Mouse (Mus musculus) hindbrain, embryonic 12.5 days (tissue): Measurements from ENCODE around the gene Ubxn7. TPM values are rescaled to one million over a fixed set of nuclear protein-coding genes. Genes with fewer than 3 reads are reported as not detected.
"Not testable (repeated sequence)": the region's sequence is repeated elsewhere in the genome, so short reads cannot be mapped to it uniquely, and the experiment has no call there.

ENCODE experiments used
- ATAC-seq: fragments of 200-750 bp; cut with Nextera tagmentation; 2 replicates; pipeline ENCODE4 v1.8.0; 2017; ENCODE audit warnings: moderate TSS enrichment; ENCODE audit not compliant: low FRiP score
- H3K27ac ChIP-seq: fragments of 300-500 bp; sonication (generic); 2 replicates; pipeline ENCODE4 v1.5.1; 2016; ENCODE audit warnings: mild to moderate bottlenecking
- H3K27me3 ChIP-seq: fragments of 300-500 bp; sonication (generic); 2 replicates; pipeline ENCODE4 v1.6.1; 2016; ENCODE audit warnings: mild to moderate bottlenecking
- H3K36me3 ChIP-seq: fragments of 300-500 bp; sonication (generic); 2 replicates; pipeline ENCODE4 v1.6.1; 2016; ENCODE audit warnings: mild to moderate bottlenecking
- H3K4me1 ChIP-seq: fragments of 300-500 bp; sonication (generic); 2 replicates; pipeline ENCODE4 v1.6.1; 2016
- H3K4me2 ChIP-seq: fragments of 300-500 bp; sonication (generic); replicated peaks from 2 replicates; pipeline ENCODE4 v1.6.1; 2016; ENCODE audit warnings: mild to moderate bottlenecking
- H3K4me3 ChIP-seq: fragments of 300-500 bp; sonication (generic); 2 replicates; pipeline ENCODE4 v1.5.1; 2016; ENCODE audit warnings: mild to moderate bottlenecking
- H3K9ac ChIP-seq: fragments of 300-500 bp; sonication (generic); 2 replicates; pipeline ENCODE4 v1.6.1; 2016; ENCODE audit warnings: mild to moderate bottlenecking, moderate library complexity
- H3K9me3 ChIP-seq: fragments of 300-500 bp; sonication (generic); replicated peaks from 2 replicates; pipeline ENCODE4 v1.6.1; 2016; ENCODE audit warnings: mild to moderate bottlenecking
- WGBS: fragments of 180-500 bp; shearing (Covaris S2); methylation state at CpG from one replicate; pipeline ENCODE4 v1.1.7; 2016; 5-methylcytosine and 5-hydroxymethylcytosine counted together
- polyA plus RNA-seq: library from polyadenylated mRNA; unstranded; fragments of >200 nt; fragmentation: Nextera tagmentation; extraction: Ambion mirVana; gene quantifications from 2 replicates; pipeline ENCODE4 v1.2.1, GENCODE M21; 2016

The Ubxn7 gene
- 31.6 and 34.0 TPM in 2 replicates for polyA plus RNA-seq

DNA sequence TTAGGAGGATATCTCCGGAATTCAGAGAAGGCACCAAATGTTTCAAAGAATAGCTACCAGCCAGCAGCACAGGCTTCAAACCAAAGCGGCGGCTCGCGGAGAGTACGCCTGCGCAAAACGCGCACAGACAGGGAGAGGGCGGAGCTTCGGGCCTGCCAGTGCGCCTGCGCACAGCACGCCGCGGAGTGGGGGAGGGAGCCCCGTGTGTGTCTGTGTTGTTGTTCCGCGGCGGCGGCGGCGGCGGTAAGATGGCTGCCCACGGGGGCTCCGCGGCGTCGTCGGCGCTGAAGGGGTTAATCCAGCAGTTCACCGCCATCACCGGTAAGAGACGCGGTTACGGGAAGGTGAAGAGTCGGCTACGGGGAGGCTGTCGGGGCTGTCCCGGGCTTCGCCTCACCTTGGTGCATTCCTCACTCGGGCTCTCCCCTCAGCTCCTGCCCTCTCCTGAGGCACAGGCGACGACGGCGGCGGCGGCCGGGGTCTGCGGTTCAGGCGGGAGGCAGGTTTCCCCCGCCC lies at the start of gene Ubxn7:
TSS of gene Ubxn7 (plus strand) at position 218 of the 516 bp plus-strand sequence.
- no peaks in the 10 kb centered on the region for H3K36me3 ChIP-seq
- peak; percentile 96 for ATAC-seq
- H3K9ac ChIP-seq = peak within 1 kb of the TSS; percentile 96
- peak within 1 kb of the TSS; percentile 96 for H3K27ac ChIP-seq
- no peaks in the 10 kb centered on the region for H3K27me3 ChIP-seq
- H3K4me1 ChIP-seq = peaks cover 13% of the 10 kb centered on the region
- H3K4me2 ChIP-seq = peak within 1 kb of the TSS; percentile 60
- peak within 1 kb of the TSS; percentile 87 for H3K4me3 ChIP-seq
- under 1% methylated on average over 51 of the region's 52 CpGs for WGBS
- H3K9me3 ChIP-seq = no peaks in the 10 kb centered on the region

DNA sequence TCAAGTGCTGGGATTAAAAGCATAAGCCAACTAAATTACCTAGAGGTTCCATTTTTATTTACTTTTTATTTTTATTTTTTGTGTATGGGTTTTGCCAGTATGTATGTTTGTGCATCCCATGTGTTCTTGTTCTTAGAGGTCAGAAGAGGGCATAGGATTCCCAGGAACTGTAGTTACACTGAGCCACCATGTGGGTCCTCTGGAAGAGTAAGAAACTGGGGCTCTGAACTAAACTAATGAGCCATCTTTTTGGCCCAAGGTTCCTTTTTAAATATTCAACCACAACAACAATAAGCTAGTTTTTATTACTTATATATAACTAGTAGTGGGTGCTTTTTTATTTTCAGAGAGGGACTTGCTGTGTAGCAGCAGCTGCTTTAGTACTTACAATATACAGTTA lies 49.4 kb upstream of the Ubxn7 start:
- peaks cover 22% of the 10 kb centered on the region for H3K4me1 ChIP-seq
- H3K36me3 ChIP-seq = peaks cover 42% of the 10 kb centered on the region
- no peak for ATAC-seq
- no peak overlapping the region for H3K9ac ChIP-seq
- 0 out of 2 replicates have a peak, but pooled peaks cover 4% of the 10 kb centered on the region for H3K9me3 ChIP-seq
- no peak overlapping the region for H3K4me3 ChIP-seq
- no peak overlapping the region for H3K27ac ChIP-seq
- H3K27me3 ChIP-seq = no peaks in the 10 kb centered on the region
- no peak overlapping the region for H3K4me2 ChIP-seq

DNA sequence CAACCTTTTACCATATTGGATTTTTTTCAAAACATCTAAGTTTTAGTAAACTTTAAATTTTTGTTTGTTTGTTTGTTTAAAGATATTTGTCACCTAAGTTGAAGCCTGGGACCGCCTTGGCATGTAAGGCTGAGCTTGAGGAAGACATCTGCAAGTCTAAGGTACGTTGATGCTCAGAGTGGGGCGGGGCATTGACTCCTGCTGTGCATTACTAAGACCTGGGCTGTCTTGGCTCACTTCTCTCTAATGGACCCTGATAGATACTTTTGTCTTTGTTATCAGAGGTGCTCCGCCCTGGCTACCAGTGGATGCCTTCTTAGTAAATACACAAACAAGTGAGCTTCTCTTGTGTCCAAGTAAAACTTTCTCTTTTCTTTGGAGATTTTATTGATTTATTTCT lies 40.2 kb upstream of the Ubxn7 start:
- Histone ChIP-seq H3K4me1 (no peaks in the 10 kb centered on the region), H3K4me2 (no peak overlapping the region), H3K27me3 (no peaks in the 10 kb centered on the region), H3K4me3 (no peak overlapping the region), H3K9ac (no peak overlapping the region), H3K27ac (no peak overlapping the region), H3K9me3 (no peaks in the 10 kb centered on the region), H3K36me3 (peaks cover 46% of the 10 kb centered on the region)
- 92% methylated on average over 4 of the region's 4 CpGs for WGBS
- no peak for ATAC-seq

DNA sequence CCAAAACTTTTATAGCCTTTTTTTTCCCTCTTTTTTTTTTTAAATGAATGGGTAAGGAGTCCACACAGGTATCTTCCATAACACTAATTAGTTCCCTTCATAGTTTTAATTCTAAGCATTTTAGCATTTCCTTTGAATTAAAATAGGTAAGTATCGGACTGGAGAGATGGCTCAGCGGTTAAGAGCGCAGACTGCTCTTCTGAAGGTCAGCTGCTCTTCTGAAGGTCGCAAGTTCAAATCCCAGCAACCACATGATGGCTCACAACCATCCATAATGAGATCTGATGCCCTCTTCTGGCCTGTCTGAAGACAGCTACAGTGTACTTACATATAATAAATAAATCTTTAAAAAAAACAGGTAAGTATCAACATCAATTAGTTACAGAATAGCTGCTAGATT lies 32.4 kb upstream of the Ubxn7 start:
- H3K27me3 ChIP-seq, ATAC-seq, H3K9ac ChIP-seq, H3K9me3 ChIP-seq, H3K4me2 ChIP-seq, H3K4me3 ChIP-seq, H3K27ac ChIP-seq, H3K4me1 ChIP-seq: not testable (repeated sequence)
- WGBS = 98% methylated on average over 4 of the region's 4 CpGs
- peaks cover 44% of the 10 kb centered on the region for H3K36me3 ChIP-seq

DNA sequence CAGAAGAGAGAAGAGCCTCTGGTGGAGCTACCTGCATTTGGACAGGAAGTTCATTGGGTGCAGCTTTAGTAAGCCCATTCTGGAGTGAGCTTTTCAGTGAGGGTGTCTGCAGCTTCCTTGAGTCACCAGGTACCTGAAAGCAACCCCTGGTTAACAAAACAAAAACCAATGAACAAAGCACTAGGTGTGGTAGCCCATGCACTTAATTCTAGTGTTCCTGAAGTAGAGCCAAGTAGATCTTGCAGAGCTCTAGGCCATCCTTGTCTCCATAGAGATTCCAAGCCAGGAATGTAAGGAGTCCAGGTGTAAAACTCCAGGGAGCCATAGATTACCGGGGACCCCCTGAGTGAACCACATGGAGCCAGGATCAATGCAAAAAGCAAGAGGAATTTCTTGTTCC lies 29.0 kb upstream of the Ubxn7 start:
- no peak for ATAC-seq
- WGBS = 42% methylated on average over 1 of the region's 1 CpGs
- Histone ChIP-seq H3K9me3 (no peaks in the 10 kb centered on the region), H3K36me3 (peaks cover 21% of the 10 kb centered on the region), H3K9ac (no peak overlapping the region), H3K27ac (no peak overlapping the region; the same call in 1 of the 2 replicates), H3K27me3 (no peaks in the 10 kb centered on the region), H3K4me3 (no peak overlapping the region), H3K4me2 (no peak overlapping the region), H3K4me1 (no peaks in the 10 kb centered on the region)

DNA sequence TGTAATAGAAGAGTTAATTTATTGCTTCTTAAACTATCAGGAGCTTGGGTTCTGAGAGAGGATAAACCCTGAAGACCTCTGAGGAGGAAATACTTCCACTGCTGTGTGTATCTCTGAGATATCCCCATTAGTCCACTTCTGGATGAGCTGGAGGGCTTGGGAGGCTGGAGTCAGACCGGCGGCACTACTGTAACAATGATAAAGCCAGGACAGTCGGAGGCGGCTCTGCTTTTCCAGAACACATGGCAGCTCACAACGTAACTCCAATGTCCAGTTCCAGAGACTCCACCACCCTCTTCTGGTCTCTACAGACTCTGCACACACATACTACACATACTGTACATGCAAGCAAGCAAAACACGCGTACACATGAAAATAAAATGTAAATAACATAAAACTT lies 28.2 kb upstream of the Ubxn7 start:
- Histone ChIP-seq H3K4me3 (no peak overlapping the region), H3K27me3 (no peaks in the 10 kb centered on the region), H3K4me2 (no peak overlapping the region), H3K9me3 (no peaks in the 10 kb centered on the region), H3K36me3 (peaks cover 13% of the 10 kb centered on the region), H3K4me1 (no peaks in the 10 kb centered on the region), H3K9ac (no peak overlapping the region), H3K27ac (no peak overlapping the region)
- 92% methylated on average over 7 of the region's 7 CpGs for WGBS
- ATAC-seq = no peak

DNA sequence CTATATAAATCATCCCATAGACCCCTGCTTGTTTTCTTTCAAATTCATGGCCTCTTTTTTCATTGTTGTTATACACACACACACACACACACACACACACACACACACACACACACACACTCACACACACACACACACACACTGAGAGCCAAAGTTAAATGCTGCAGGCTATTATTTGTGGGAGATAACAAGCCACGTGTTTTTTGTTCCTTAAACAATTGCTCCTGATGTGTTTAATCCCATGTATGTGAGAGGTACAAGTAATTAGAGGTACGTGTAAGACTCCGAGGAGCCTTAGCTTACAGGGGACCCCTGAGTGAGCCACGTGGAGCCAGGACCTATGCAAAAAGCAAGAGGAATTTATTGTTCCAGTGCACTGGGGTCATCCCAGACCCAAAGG lies 20.1 kb upstream of the Ubxn7 start:
- H3K4me1 ChIP-seq = peaks cover 11% of the 10 kb centered on the region; the same call in 1 of the 2 replicates
- no peak for ATAC-seq
- H3K9me3 ChIP-seq = no peaks in the 10 kb centered on the region
- H3K4me3 ChIP-seq = no peak overlapping the region
- no peak overlapping the region for H3K27ac ChIP-seq
- WGBS = 85% methylated on average over 4 of the region's 4 CpGs
- no peak overlapping the region for H3K9ac ChIP-seq
- H3K4me2 ChIP-seq = no peak overlapping the region
- H3K27me3 ChIP-seq = no peaks in the 10 kb centered on the region
- H3K36me3 ChIP-seq = no peaks in the 10 kb centered on the region

DNA sequence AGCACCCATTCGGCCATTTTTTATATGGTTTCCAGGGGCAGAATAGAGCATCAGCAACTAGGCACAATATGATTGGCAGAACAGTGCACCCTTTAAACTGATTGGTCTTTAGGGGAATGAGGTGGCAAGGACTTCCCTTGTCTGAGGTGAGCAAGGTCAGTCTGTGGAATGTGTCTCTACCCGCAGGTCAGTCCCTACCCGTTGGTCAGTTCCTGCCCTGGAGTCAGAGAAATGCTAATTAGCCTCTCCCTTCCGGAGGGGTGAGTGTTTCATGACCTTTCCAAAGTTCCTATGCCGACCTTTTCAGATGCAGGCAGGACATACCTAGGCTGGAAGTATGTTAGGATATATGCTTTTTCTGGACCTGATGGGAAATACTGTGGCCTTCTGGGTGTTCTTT lies 19.7 kb upstream of the Ubxn7 start:
- no peak for ATAC-seq
- H3K9me3 ChIP-seq = no peaks in the 10 kb centered on the region
- H3K4me1 ChIP-seq = peaks cover 11% of the 10 kb centered on the region; the same call in 1 of the 2 replicates
- H3K27me3 ChIP-seq = no peaks in the 10 kb centered on the region
- H3K4me2 ChIP-seq = no peak overlapping the region
- H3K36me3 ChIP-seq = no peaks in the 10 kb centered on the region
- H3K27ac ChIP-seq = no peak overlapping the region
- WGBS = 45% methylated on average over 5 of the region's 5 CpGs
- no peak overlapping the region for H3K9ac ChIP-seq
- H3K4me3 ChIP-seq = no peak overlapping the region

DNA sequence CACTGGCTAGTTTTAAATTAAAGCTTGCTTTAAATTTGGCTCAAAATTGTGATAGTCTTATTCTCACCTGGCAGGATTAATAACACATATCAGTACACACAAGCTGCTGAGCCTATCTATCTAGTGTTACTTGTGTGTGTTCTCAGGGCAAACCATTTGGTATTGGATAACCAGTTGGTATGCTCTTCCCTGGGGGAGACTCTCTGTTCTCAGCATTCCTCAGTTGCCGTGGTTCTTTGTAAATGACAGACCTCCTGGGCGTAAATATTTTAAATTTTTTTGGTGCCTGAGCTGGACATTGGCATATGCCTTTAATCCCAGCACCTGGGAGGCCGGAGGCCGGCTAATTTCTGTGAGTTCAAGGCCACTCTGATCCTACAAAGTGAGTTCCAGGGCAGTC lies 19.2 kb upstream of the Ubxn7 start:
- ATAC-seq = no peak
- H3K9ac ChIP-seq = no peak overlapping the region
- H3K4me2 ChIP-seq = no peak overlapping the region
- 66% methylated on average over 4 of the region's 4 CpGs for WGBS
- no peaks in the 10 kb centered on the region for H3K9me3 ChIP-seq
- H3K27me3 ChIP-seq = no peaks in the 10 kb centered on the region
- H3K36me3 ChIP-seq = no peaks in the 10 kb centered on the region
- peak overlapping the region; percentile 57; the same call in 1 of the 2 replicates for H3K27ac ChIP-seq
- H3K4me1 ChIP-seq = peaks cover 11% of the 10 kb centered on the region; the same call in 1 of the 2 replicates
- no peak overlapping the region for H3K4me3 ChIP-seq

DNA sequence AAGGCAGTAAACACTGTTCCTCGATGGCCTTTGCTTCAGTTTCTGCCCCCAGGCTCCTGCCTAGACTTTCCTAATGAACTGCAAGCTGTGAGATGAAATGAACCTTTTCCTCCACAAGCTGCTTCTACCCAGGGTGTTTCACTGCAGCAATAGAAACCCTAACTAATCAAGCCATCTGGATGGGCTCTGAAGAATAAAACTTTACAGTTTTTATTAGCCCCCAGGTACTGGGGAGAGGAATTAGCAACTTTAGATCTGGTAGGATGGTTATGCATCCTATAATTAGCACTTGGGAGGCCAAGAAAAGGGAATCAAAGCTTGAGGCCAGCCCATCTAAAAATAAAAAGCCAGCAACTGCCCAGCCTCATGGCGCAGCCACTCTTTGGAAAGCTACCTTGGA lies 15.5 kb upstream of the Ubxn7 start:
- no peak overlapping the region for H3K27ac ChIP-seq

DNA sequence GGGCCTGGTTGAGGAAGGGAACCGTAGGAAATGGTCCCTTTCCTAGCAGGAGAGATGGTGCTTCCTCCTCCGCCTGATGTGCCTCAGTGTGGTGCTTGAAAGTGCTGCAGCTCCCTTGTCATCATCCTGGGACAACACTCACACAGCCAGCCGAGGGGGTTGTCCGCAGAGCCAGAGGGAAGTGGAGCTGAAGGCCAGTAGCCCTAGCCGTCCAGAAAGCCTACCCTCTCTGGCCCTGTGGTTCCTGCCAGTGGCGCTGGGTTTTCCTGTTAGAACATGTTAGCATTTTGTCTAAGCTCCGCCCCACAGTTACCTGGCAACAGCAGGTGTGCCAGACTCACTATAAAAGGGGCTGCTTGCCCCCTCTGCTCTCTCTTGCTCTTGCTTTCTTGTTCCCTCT lies 8.1 kb upstream of the Ubxn7 start:
- no peak overlapping the region for H3K27ac ChIP-seq
- no peaks in the 10 kb centered on the region for H3K36me3 ChIP-seq
- no peak overlapping the region for H3K4me3 ChIP-seq
- H3K9me3 ChIP-seq = no peaks in the 10 kb centered on the region
- no peaks in the 10 kb centered on the region for H3K4me1 ChIP-seq
- H3K4me2 ChIP-seq = no peak overlapping the region
- H3K9ac ChIP-seq = no peak overlapping the region
- no peak for ATAC-seq
- H3K27me3 ChIP-seq = no peaks in the 10 kb centered on the region
- 38% methylated on average over 7 of the region's 7 CpGs for WGBS

More for the DNA sequence above, 15.5 kb upstream of the Ubxn7 start:
- Histone ChIP-seq H3K9ac (no peak overlapping the region), H3K36me3 (no peaks in the 10 kb centered on the region), H3K4me3 (no peak overlapping the region), H3K4me1 (peaks cover 11% of the 10 kb centered on the region; the same call in 1 of the 2 replicates), H3K9me3 (no peaks in the 10 kb centered on the region), H3K4me2 (no peak overlapping the region), H3K27me3 (no peaks in the 10 kb centered on the region)
- ATAC-seq = no peak
- 76% methylated on average over 2 of the region's 2 CpGs for WGBS

DNA sequence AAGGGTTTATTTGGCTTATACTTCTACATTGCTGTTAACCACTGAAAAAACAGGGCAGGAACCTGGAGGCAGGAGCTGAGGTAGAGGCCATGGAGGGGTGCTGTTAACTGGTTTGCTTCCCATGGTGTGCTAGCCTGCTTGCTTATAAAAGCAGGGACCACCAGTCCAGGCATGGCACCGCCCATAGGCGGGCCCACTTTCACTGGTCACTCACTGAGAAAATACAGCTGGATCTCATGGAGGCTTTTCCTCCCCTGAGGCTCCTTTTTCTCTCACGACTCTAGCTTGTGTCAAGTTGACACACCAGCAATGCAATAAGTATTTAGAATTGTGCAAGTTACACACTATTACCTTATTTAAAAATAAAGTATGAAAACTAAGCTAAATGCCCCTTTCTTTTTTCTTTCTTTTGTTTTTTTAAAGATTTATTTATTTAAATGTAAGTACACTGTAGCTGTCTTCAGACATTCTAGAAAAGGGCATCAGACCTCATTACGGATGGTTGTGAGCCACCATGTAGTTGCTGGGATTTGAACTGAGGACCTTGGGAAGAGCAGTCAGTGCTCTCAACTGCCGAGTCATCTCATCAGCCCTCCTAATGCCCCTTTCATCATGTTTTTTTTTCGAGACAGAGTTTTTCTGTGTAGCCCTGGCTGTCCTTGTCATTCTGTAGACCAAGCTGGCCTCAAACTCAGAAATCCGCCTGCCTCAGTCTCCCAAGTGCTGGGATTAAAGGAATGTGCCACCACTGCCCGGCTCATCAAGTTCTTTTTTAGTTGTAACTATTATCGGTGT lies 984 bp upstream of the Ubxn7 start:
- no peak for ATAC-seq
- no peak overlapping the region; the same call in 1 of the 2 replicates for H3K9ac ChIP-seq
- H3K27me3 ChIP-seq = no peaks in the 10 kb centered on the region
- H3K9me3 ChIP-seq = no peaks in the 10 kb centered on the region
- WGBS = 55% methylated on average over 9 of the region's 9 CpGs
- H3K4me2 ChIP-seq = peak overlapping the region; percentile 60
- H3K4me1 ChIP-seq = peaks cover 13% of the 10 kb centered on the region
- H3K4me3 ChIP-seq = peak overlapping the region; percentile 87
- no peaks in the 10 kb centered on the region for H3K36me3 ChIP-seq
- H3K27ac ChIP-seq = 0 out of 2 replicates have a peak overlapping the region, but pooled peaks have one; percentile 96
